Mouse (Mus musculus) limb, embryonic 14.5 days (tissue): ENCODE measurements around the gene Mecom. TPM values are rescaled to one million over a fixed set of nuclear protein-coding genes. Genes with fewer than 3 reads are reported as not detected.

Experiments
- ATAC-seq: fragments of 200-750 bp; cut with Nextera tagmentation; 2 replicates; pipeline ENCODE4 v1.8.0; 2017; ENCODE audit warnings: low read depth, moderate number of reproducible peaks, moderate TSS enrichment; ENCODE audit not compliant: low FRiP score
- DNase-seq: peaks from one replicate; pipeline ENCODE4 v3.0.0-alpha.2; 2015; ENCODE audit warnings: low spot score
- H3K27ac ChIP-seq: fragments of 300-500 bp; sonication (generic); replicated peaks from 2 replicates; pipeline ENCODE4 v1.5.1; 2014; ENCODE audit warnings: low read depth, mild to moderate bottlenecking, low read length, moderate library complexity, mixed read lengths
- H3K27me3 ChIP-seq: fragments of 300-500 bp; sonication (generic); 2 replicates; pipeline ENCODE4 v1.6.1; 2014; ENCODE audit warnings: low read length, mixed read lengths; ENCODE audit not compliant: control insufficient read depth, insufficient read depth
- H3K36me3 ChIP-seq: fragments of 300-500 bp; sonication (generic); 2 replicates; pipeline ENCODE4 v1.6.1; 2014; ENCODE audit warnings: mild to moderate bottlenecking, low read length, moderate library complexity, mixed read lengths; ENCODE audit not compliant: control insufficient read depth, insufficient read depth
- H3K4me1 ChIP-seq: fragments of 300-500 bp; sonication (generic); 2 replicates; pipeline ENCODE4 v1.6.1; 2014; ENCODE audit warnings: antibody characterized with exemption, low read length, mixed read lengths; ENCODE audit not compliant: control insufficient read depth, insufficient read depth
- H3K4me2 ChIP-seq: fragments of 300-500 bp; sonication (generic); replicated peaks from 2 replicates; pipeline ENCODE4 v1.6.1; 2014; ENCODE audit warnings: low read depth, mild to moderate bottlenecking, low read length, moderate library complexity; ENCODE audit not compliant: severe bottlenecking
- H3K4me3 ChIP-seq: fragments of 300-500 bp; sonication (generic); replicated peaks from 2 replicates; pipeline ENCODE4 v1.5.1; 2014; ENCODE audit warnings: low read length
- H3K9ac ChIP-seq: fragments of 300-500 bp; sonication (generic); 2 replicates; pipeline ENCODE4 v1.6.1; 2014; ENCODE audit warnings: mild to moderate bottlenecking, low read depth, low read length, moderate library complexity; ENCODE audit not compliant: severe bottlenecking
- H3K9me3 ChIP-seq: fragments of 300-500 bp; sonication (generic); 2 replicates; pipeline ENCODE4 v1.6.1; 2016; ENCODE audit warnings: low read length; ENCODE audit not compliant: control insufficient read depth
- POLR2A ChIP-seq: fragments of 200-500 bp; IDR thresholded peaks from 2 replicates; pipeline ENCODE4 v1.8.0; 2012; ENCODE audit warnings: inconsistent platforms, mild to moderate bottlenecking, moderate library complexity, borderline replicate concordance; ENCODE audit not compliant: insufficient read depth, insufficient read length; ENCODE audit errors: extremely low read depth
- WGBS: fragments of 180-500 bp; shearing (Covaris S2); extraction: QIAGEN DNeasy Blood & Tissue Kit; methylation state at CpG from one replicate; pipeline ENCODE4 v1.1.7; 2014; 5-methylcytosine and 5-hydroxymethylcytosine counted together
- polyA plus RNA-seq, 2 experiments: library from polyadenylated mRNA; depleted of rRNA in 1 of 2; stranded (reverse) in 1 of 2; unstranded in 1 of 2; fragments of >200 nt; fragmentation: Nextera tagmentation in 1 of 2; extraction: Ambion mirVana in 1 of 2; gene quantifications; 2 replicates each; pipeline versions ENCODE4 v1.2.1 to v1.2.3; 2012 to 2014

Mecom gene
- polyA plus RNA-seq, 2 experiments = 35.8 to 42.2 TPM

DNA sequence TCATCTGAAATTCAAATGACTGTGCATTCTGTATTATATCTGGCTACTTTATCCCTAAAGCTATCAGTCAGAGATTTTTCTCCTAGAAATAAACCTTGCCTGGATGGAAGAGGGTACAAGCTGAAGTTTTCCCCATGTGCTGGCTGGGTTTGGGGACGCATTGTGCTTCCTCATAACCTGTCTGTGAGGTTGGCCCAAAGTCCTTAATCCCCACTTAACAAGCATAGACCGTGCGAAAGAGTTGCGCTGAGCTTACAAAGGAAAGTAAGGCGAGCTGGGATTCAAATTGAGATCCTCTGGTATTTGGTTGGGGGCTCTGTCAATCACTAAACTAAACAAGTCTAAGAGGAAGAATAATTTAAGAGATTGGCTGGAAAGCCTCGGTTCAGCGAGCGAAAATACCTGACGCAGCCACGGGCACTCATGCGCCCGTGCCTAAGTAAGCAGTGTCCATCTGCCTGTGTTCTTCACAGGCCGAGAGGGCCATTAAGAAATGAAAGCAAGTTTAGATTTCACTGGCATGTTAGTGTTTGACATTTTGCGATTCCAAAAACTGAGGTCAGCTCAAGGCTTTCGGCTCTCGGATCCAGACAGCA lies 176.8 kb downstream of the Mecom start:
- DNase-seq = no peak
- no peak overlapping the region for H3K4me3 ChIP-seq
- no peak overlapping the region for H3K27ac ChIP-seq
- H3K27me3 ChIP-seq = no peaks in the 10 kb centered on the region
- WGBS = 78% methylated on average over 16 of the region's 16 CpGs
- H3K9ac ChIP-seq = no peak overlapping the region
- H3K4me1 ChIP-seq = peaks cover 5% of the 10 kb centered on the region; the same call in 1 of the 2 replicates
- ATAC-seq = no peak
- no peaks in the 10 kb centered on the region for H3K36me3 ChIP-seq
- TF ChIP-seq POLR2A = no peak
- H3K9me3 ChIP-seq = no peaks in the 10 kb centered on the region
- no peak overlapping the region for H3K4me2 ChIP-seq

DNA sequence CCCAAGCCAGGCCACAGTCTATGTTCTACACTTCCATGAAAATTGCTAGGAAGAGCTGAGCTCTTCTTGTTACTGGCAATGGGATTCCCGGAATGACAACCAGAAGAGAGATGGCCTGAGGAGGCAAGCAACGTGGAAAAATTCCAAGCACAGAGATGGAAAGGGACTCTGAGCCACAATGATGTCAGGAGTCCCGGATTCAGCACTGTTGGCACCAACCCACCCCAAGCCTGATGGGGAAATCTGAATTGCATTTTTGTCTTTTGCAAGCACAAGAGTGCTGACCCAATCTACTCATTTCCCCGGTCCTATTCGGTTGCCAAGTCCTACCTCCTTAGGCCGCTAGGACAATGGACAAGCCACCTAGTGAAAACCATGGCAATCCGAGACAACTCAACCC lies 181.2 kb downstream of the Mecom start:
- Histone ChIP-seq H3K9me3 (no peaks in the 10 kb centered on the region), H3K27me3 (no peaks in the 10 kb centered on the region), H3K9ac (no peak overlapping the region), H3K27ac (no peak overlapping the region), H3K36me3 (no peaks in the 10 kb centered on the region), H3K4me3 (no peak overlapping the region), H3K4me1 (0 out of 2 replicates have a peak, but pooled peaks cover 4% of the 10 kb centered on the region), H3K4me2 (no peak overlapping the region)
- 96% methylated on average over 7 of the region's 7 CpGs for WGBS
- ATAC-seq (no peak), DNase-seq (no peak)
- TF ChIP-seq POLR2A = no peak

DNA sequence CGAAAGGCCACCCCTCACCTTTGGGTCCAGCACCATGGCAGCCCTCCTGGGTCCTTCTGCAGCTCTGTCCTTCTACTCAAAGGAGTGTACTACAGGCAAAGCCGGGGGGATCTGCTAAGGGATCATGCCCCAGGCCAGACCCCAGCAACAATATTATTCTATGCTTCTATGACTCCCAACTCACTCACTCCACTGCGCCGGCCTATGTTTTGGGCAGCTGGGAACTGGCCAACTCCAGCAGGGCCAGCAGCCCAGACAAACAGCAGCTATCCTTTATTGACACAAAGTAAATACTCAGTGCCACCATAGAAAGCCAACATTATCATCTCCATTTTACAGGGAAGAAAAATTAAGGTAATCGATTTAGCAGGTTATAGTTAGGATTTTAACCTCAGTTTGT lies 186.6 kb downstream of the Mecom start:
- Histone ChIP-seq H3K9ac (no peak overlapping the region), H3K9me3 (no peaks in the 10 kb centered on the region), H3K4me2 (no peak overlapping the region), H3K27ac (no peak overlapping the region), H3K4me3 (no peak overlapping the region), H3K27me3 (no peaks in the 10 kb centered on the region), H3K36me3 (no peaks in the 10 kb centered on the region), H3K4me1 (peaks cover 30% of the 10 kb centered on the region)
- DNase-seq (no peak), ATAC-seq (peak; percentile 47; the same call in 1 of the 2 replicates)
- 57% methylated on average over 5 of the region's 5 CpGs for WGBS
- TF ChIP-seq POLR2A = no peak

DNA sequence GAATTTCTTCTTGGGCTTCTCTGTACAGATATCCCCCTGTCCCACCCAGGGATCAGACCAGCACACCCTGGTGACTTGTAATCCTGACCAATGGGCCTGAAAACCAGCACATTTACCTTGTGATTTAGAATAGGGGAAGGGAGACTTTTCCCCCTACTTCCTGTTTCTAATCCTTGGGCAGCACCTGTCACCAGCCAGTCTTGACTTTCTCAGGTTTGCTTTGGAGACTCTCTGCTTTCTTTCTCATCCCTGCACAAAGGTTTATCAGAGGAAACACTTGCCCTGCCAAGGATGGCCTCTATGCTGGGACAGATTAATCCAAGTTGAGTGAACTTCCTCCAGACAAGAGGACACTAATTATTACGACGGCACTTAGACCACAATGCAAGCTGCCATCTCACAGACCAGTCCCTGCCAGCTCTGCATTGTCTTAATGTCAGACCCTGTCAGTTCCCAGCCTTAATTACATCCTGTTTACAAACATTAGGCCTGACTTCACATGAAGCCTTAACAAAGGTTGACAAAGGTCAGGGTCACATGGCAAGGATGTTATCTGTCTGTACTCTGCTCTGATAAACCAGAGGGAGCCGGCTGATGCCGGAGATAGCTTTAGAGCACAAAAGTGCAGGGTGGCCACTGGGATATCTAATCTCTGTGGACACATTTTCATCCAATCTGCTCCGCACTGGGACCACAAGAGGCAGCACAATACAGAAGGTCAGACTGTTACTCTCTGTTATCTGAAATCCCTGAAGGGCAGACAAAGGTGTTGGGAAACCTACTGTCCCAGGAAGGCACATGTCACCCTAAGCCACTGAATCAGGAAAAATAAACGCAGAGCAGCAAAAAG lies 193.7 kb downstream of the Mecom start:
- no peak overlapping the region for H3K9ac ChIP-seq
- no peak for TF ChIP-seq POLR2A
- H3K27ac ChIP-seq = no peak overlapping the region
- no peaks in the 10 kb centered on the region for H3K9me3 ChIP-seq
- H3K4me1 ChIP-seq = peaks cover 7% of the 10 kb centered on the region
- H3K4me3 ChIP-seq = no peak overlapping the region
- 44% methylated on average over 6 of the region's 6 CpGs for WGBS
- no peak for ATAC-seq
- H3K27me3 ChIP-seq = no peaks in the 10 kb centered on the region
- no peaks in the 10 kb centered on the region for H3K36me3 ChIP-seq
- H3K4me2 ChIP-seq = no peak overlapping the region
- DNase-seq = no peak

DNA sequence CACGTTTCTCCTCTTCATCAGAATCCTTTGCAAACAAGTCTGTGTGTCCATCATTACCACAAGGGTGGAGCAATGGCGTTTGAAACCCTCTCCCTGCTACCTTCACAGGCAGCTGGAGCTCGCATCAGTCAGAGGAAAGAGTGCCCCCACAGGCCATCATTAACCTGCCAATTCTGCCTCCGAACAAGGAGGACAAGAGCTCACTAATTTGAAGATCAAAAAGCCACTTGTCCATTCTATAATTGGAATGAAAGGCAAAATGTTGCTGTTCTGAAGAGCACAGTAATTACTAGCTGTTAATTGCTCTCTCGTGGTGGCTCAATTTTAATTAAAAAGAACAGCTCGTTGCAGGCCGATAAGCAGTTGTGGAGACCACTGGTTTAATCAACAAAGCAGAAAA lies 198.5 kb downstream of the Mecom start:
- Histone ChIP-seq H3K9ac (no peak overlapping the region), H3K4me2 (no peak overlapping the region), H3K36me3 (no peaks in the 10 kb centered on the region), H3K4me1 (peaks cover 22% of the 10 kb centered on the region), H3K27ac (no peak overlapping the region), H3K27me3 (no peaks in the 10 kb centered on the region), H3K4me3 (no peak overlapping the region), H3K9me3 (no peaks in the 10 kb centered on the region)
- WGBS = 20% methylated on average over 7 of the region's 7 CpGs
- DNase-seq (no peak), ATAC-seq (no peak)
- no peak for TF ChIP-seq POLR2A
